Mouse (Mus musculus) heart, postnatal 36 days (tissue): ENCODE results near the gene Caskin2. TPM values are rescaled to one million over a fixed set of nuclear protein-coding genes. Genes with fewer than 3 reads are reported as not detected.
A peak's percentile ranks its signal among the peaks of the same experiment; 100 is the strongest.

Experiments used
- DNase-seq, 2 experiments: peaks; one replicate each; pipeline ENCODE4 v3.0.0; 2021 to 2022
- intact Hi-C: fragments of 180-260 bp; cut with DNase I; formaldehyde crosslinking; loops from one replicate; pipeline ENCODE4 v1.15.1; 2025
- total RNA-seq, 2 experiments: library from RNA; stranded (reverse); gene quantifications; 2 replicates each; pipeline ENCODE4 v1.2.3; 2021

Gene Caskin2
- total RNA-seq, 2 experiments from 2014 or later, result 48.6 to 50.6 TPM

DNA sequence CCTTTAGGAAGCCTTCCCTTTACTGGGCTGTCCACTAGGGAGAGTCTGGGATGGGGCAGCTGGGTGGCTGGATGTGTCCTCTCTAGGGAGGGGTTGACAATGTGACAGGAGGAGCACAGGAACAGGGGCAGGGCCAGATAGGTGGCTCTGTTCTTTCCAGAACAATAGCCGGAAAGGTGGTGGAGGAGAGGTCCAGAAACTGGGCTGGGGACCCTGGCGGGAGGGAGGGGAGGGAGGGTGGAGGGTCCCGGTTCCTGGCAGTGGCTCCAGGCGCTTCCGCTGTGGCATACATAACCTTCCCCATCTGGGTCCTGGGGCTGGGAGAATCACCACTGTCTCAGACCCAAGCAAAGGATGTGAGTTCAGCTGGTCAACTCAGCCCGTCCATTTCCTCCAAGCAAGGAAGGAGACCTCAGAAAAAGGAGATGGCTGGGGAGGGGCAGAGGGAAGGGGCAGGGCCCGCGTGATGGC is 4.1 kb downstream of the Caskin2 start:
- peak; percentile 59 to 65 for DNase-seq
- intact Hi-C loops, result loop anchor here (1.0 kb wide), 1 partner anchor 30 kb away; no protein-coding TSS in a partner anchor

DNA sequence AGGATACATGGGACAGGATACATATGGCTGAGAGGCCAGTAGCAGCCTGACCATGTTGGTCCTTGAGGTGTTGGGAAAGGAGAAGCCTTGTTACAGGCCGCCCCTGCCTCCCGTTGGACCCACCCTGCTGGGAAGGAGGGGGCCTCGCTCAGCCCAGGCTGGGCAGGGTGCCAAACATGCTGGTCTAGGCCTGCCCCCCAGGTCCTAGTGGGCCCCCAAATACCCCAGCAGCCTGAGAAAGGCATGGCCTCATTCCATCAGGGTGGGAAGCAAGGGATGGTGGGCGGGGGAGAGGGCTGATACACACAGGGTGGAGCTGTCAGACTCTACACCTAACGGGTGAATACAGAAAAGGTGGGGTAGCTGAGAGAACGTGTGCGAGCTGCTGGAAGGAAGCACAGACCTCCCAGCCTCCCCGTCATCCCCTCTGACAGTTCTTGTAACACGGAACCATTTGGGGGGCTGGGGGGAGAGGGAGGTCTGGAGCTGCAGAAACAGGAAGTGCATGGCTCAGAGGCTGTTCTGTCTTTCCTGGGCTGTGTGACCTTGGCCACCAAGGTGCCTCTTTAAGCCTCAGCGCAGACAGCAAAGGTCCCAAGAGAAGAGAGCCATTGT is 4.6 kb downstream of the Caskin2 start:
- intact Hi-C loops, result loop anchor here (1.0 kb wide), 1 partner anchor 30 kb away; no protein-coding TSS in a partner anchor
- peak; percentile 53 to 73 for DNase-seq

DNA sequence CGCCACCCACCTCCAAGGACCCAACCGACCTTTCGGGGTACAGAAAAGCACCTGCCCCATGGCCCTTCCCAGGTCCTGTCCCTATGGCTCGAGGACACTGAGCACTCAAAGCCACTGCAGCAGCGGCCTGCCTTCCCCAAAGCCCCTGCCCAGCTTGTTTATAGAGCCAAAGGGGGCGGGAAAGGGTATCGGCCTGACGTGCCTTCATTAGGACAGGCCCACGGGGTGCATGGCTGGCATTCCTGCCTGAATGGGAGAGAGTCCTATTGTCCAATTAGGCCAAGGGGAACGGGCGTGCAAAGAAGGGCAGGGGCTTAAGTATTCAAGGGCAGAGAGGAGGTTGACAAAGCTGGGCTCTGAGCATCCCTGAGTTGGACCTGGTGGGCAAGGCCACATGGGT is 5.5 kb downstream of the Caskin2 start:
- intact Hi-C loops, result no loop called here
- DNase-seq, result no peak

DNA sequence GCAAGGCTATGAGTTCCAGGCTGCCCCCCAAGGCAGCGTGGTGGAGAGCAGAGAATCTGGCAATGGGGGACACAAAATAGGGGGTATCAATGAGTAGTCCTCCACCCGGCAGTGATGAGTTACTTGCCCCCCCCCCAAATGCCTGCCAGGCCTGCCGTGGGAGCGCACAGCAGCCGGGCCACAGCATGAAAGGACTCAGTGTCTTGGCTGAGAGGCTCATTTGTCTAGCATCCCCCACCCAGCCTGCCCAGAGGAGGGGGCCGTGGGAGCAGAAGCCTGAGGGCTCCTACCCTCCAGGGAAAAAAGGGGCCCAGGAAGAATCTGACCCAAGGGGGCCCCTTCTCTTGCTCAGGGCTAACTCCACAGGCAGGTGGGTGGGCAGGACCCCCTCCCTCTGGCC is 6.1 kb downstream of the Caskin2 start:
- DNase-seq, result no peak
- intact Hi-C loops, result no loop called here

DNA sequence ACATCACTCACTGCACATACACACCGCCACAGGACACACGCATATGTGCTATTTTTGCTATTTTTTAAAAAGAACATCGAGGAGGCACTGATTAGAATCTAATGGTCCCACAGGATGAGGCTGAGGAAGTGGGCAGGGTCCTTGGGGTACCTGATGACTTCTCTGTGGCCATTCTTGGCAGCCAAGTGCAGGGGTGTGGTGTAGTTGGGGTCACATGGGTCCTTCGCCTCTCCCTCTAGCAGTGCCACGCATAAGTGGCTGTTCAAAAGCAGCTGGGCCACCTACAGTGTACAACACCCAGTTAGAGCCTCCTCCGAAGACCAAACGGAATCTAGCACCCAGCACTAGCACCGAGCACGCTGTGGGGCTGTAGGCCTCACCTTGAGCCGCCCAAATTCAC is 7.3 kb downstream of the Caskin2 start:
- no peak for DNase-seq
- intact Hi-C loops, result no loop called here

DNA sequence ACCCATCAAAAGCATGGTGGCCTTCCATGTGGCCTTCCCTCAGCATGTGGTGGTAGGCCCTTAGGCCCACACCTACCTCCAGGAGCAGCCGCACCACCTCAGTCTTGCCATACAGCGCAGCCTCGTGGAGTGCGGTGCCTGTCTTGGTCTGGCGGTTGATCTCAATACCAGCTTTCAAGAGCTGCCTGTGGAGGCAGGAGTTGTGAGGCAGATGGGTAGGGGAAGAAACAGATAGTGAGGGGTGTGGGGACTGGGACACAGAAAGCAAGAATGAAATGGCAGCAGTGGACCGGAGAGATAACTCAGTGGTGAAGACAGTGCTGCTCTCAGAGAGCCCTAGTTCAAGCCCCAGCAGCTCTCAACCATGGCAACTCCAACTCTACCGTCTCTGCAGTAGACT is 8.4 kb downstream of the Caskin2 start:
- no peak for DNase-seq
- intact Hi-C loops, result no loop called here

DNA sequence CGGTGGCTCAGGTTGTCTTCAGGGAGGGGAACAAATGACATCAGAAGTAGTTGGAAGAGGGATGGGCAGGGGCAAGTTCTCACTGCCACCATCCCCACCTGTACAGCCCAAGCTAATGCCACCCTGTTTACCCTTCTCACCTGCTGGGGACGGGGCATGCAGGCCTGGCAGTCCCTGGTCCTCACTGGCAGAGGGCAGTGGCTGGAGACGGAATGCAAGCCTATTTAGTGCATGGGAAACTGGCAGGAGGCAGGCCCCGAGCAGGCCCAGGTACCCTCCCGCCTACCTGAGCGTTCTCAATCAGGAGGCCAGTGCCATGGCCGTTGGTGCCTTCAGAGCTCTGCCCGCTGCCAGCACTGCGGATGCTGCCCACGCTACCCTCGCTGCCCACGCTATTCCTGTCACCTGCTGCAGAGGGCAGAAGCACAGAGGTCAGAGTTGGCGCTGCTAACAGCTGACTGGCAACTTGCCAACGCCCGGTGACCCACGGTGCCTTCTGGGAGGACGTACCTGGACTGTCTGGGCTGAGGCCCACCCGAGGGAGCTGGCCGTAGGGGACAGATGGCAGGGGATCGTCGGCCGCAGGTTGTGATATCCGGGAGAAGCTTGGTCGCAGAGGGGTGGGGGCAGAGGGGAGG is 10.2 kb downstream of the Caskin2 start:
- intact Hi-C loops, result no loop called here
- no peak for DNase-seq

DNA sequence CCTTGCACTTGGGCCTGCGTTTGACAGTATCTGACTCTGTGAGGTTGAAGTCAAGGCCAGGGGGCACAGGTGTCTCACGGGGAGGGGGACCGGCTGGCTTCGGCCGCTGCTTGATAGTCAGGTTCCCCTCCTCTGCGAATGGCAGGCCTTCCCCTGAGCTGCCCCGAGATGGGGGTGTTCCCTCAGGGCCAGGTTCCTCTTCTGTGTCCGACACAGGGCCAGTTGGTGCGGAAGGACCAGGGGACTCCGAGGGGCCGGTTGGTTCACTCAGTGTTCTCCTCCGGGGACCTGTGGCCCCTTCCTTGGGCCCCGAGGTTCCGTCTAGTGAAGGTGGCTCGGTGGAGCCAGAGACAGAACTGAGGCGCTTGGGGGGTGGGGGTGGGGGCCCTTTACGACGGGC is 12.5 kb downstream of the Caskin2 start:
- intact Hi-C loops, result no loop called here
- DNase-seq, result no peak

DNA sequence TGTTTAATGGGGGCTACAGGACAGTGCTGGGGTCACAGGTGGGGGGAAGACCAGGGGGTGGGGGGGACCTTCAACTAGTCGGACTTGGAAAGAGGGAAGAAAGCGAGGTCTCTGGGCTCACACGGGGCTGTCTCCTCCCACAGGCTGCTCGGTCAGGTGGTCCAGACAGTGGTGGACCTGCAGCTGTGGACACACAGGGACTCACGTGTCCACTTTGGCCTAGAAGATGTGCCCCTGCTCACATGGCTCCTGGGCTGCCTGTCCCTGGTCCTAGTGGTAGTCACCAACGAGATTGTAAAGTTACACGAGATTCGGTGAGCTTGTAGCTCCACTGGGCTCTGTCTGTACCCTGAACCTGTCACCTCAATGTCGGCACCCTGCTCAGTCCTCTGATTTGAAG is 15.8 kb downstream of the Caskin2 start:
- intact Hi-C loops, result no loop called here
- DNase-seq, result no peak

DNA sequence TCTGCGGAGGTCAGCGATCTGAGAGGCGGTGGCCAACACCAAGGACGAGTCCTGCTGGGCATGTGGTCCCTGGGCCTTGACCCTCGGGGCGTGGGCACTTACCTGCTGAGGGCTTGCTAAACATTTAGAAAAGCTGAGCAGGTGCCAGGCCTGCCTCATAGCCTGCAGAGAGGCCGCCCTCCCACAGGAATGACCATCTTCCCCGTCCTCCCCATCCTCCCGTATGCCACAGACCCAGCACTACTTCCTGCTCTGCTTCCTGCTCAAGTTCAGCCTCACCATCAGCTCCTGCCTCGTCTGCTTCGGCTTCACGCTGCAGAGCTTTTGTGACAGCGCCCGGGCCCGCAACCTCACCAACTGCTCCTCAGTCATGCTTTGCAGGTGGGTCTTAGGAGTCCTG is 16.5 kb downstream of the Caskin2 start:
- intact Hi-C loops, result no loop called here
- DNase-seq, result no peak

DNA sequence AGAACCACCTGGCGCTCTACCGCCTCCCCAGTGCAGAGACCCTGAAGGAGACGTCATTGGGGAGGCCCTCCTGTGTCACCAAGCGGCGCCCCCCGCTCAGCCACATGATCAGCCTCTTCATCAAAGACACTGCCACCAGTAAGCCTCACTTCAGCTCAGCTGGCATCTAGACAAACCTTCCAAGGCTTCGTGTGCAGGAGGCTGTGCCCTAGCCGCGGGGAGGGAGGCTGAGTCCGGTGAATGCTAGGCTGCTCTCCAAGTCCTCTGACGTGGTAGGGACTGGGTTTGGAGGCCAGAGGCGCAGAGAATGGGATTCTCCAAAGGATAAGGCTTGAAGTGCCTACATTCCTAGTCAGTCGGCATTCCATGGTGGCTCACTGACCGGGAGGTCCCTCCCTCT is 21.1 kb downstream of the Caskin2 start:
- DNase-seq, result no peak
- intact Hi-C loops, result no loop called here

DNA sequence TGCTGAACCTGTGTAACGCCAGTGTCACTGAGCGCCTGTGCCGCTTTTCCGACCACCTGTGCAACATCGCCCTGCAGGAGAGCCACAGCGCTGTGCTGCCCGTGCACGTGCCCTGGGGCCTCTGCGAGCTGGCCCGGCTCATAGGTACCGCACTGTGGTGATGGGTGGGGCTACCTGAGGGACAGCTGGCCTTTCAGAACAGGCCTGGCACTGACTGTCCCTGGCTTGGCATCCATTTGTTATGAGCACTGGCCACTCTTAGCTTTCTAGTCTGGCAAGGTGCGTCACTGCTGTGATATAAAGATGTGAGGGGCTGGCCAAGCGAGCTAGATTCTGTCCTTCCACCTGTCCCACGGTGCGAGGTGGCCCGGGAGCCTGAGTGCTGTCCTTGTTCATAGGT is 21.5 kb downstream of the Caskin2 start:
- DNase-seq, result no peak
- intact Hi-C loops, result no loop called here

DNA sequence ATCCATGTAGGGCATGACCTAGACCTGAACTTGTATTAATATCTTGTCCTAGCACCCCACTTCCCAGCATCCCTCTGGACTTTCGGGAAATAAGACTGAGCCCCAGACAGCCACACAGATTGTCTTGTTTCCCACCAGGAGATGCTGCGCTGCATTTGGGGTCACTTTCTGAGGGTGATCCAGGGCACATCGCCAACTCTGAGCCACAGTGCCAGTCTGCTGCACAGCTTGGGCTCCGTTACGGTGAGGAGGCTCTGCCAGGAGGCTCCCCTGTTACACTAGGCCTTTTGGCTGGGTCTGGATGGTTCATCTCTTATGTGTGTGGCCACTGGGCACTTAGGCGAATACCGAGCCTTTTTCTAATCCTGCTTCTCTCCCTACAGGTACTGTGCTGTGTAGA is 23.7 kb downstream of the Caskin2 start:
- DNase-seq, result no peak
- intact Hi-C loops, result no loop called here

DNA sequence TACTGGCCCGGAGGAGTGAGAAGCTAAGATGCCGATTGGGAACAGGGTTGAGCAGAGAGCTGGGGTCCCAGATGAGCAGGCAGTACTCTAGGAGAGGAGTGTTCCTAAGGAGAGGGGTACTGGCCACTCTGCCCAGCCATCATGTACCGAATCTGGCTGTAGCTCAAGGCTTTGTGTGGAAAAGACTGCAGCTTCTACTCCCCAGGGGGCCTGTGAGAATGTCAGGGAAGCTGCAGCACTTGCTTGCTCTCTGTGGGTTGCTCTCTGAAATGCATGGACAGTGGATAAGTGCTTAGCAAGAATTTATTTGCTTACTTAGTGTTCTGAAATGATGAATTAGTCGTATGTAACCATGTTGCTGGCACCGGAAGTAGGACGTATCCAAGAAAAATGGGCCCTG is 27.0 kb downstream of the Caskin2 start:
- DNase-seq, result no peak
- intact Hi-C loops, result no loop called here

DNA sequence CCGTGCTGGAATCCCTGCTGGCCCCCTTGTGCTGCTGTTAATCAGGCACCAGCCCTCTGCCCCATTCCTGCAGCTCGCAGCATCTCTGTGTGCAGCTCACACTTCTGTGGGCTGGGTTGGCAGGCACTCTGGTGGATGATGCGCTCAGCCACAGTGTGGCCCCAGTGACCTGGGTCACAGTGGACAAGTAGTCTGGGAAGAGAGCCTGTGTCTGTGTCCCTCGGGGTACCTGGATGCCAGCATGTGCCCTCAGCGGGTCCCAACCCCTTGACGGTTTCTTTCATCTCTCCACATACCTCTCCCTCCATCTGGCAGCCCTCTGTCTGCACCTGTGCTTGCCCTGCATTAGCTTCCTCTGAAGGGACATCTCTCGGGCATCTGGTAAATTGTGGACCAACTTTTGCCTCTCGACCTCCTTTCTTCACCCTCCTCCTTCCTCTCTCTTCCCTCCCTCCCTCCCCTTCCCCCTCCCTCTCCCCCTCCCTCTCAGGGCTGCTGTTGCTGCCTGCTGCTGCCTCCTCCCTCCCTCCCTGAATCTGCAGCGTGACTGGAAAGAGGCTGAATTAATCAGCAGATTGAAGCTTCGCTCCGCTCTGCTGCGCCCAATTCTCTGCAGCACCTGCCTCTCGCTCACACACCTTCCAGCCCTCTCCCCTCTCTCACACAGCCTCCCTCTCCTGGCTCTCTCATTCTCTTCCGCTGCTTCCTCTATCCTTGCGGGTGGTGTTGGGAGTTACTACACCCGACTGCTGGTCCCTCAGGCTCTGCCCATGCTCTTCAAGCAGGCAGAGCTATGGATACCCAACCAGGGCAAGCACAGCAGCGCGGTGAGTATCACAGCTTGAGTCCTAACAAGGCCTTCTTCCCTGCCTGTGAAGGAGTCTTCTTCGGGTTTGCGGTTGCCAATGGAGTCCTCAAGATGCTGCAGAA is 33.0 kb downstream of the Caskin2 start:
- DNase-seq, result no peak
- intact Hi-C loops, result no loop called here

DNA sequence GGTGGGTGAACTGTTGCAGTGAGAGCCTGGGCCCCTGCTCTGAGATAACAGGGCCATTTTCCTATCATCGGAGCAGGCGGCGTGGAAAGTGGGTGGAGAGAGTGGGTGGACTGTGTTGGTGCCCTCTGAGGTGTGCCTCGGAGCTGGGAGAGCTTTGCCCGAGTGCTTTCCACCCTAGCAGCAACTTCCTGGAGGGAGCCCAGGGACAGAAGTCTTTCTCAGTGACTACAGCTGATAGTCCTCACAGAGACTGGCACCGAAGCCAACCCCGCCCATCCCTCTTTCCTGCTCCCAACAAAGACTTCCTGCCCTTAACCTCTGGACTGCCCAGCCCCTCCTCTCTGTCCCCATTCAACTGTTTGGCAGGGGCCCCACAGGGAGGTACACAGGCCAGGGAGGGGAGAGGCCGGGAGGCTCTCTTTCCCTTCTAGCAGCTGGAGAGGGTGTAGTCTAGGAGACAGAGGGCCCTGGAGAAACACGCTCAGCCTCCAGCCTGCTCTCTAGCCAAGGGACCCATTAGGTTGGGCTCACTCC is 34.3 kb downstream of the Caskin2 start:
- DNase-seq, result peak; percentile 89
- intact Hi-C loops, result loop anchor here (1.0 to 5.0 kb wide), 3 partner anchors 30 to 56 kb away; no protein-coding TSS in a partner anchor

DNA sequence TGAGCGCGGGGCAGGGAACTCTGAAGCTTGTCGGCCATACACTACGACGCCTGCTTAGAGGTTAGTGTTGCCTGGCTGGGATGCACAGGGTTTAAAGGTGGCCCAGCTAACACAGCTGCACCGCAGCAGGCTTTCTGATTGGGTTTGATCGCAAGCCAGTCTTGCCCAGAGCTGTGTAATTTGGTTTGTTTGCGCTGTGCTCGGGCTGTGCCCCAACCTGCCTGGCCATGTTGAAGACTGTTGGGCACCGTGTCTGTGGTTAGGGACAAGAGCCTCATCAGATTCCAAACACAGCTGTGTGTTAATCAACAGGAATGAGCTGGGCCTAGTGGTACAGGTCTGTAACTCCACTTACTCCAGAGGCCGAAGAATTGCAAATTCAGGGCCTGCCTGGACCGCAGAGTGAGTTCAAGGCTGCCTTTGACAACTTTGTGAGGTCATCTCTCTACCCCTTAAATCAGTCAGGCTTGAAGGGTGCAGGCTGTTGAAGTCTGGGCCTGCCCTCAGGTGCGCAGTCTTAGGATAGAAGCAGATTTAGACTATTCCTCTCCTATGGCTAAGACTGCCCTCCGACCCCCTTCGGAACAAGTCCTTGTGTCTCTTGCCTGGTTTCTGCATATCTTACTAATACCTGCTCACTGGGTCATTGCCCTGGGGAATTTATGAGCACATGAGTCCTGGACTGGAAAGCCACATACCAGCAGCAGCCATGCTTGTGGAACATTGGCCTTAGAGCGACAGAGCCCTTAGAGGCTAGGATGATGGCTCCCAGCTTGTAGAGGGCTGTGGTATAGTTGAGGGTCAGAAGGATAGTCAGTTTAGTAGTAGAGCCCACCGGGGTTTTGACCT is 35.7 kb downstream of the Caskin2 start:
- no peak for DNase-seq
- intact Hi-C loops, result loop anchor here (2.0 to 5.0 kb wide), 2 partner anchors 40 to 55 kb away; no protein-coding TSS in a partner anchor

DNA sequence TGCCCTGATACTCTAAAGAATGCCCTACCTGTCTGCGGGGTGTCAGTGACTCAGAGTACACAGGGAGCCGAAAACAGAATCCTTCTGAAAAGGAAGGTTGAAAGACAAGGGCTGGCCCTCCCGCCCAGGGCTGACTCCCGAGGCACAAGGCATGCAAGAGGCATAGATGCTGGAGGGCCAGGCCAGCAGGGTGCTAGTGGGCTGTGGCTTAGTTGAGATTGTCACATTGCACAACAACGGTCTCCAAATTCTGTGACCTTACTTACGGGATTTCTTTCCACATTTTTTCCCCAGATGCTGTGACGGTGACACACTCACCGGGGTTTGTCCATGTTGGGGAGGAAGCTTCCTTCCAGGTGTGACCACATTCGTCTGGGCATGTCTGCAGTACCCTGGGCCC is 36.5 kb downstream of the Caskin2 start:
- no peak for DNase-seq

DNA sequence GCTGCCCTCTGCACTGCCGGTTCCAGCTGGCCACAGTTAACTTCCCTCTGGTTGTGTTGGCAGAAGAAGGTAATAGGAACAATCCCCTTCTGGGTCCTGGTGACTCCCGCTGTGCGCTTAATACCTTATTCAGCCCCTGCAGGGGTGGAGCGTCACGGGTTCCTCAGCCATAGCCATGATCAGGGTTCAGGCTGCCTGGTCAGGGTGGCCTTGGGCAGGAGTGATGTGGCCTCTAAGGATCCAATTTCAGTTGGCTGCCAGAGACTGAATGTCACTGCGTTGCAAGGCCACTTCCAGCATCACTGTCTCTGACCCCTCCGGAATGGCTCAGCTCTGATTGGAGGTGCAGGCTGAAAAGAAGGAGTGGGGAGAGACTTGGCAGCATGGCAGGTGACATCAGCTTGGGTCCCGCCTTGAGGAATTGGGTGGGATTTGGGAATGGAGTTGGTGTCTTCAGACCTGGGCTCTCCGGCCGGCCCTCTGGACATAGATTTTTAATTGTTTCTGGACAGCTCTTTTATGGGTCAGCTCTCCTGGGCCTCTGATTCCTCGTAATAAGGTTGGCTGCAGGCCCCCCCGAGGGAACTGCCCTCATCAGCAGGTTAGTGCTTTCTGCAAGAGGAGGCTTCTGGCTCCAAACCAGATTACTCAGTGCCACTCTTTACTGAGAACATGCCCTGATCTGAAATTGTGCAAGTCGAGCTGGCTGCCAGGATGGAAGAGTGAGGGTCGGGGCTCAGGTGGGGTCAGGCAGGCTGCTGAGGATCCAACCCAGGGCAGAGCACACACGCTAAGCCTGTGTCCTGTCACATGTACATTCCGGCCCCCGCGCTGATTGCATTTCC is 37.4 kb downstream of the Caskin2 start:
- intact Hi-C loops, result loop anchor here (5.0 kb wide), 1 partner anchor 39 kb away; no protein-coding TSS in a partner anchor

More for the DNA sequence above, 36.5 kb downstream of the Caskin2 start:
- intact Hi-C loops, result loop anchor here (5.0 kb wide), 1 partner anchor 40 kb away; no protein-coding TSS in a partner anchor

More for the DNA sequence above, 37.4 kb downstream of the Caskin2 start:
- DNase-seq, result peak; percentile 52 to 62
